Mouse (Mus musculus): ENCODE results near the gene Scel. TPM values are rescaled to one million over a fixed set of nuclear protein-coding genes. Genes with fewer than 3 reads are reported as not detected.

The Scel gene
- polyA plus RNA-seq, 1 experiment from 2014 or later, result 0.46 TPM

DNA sequence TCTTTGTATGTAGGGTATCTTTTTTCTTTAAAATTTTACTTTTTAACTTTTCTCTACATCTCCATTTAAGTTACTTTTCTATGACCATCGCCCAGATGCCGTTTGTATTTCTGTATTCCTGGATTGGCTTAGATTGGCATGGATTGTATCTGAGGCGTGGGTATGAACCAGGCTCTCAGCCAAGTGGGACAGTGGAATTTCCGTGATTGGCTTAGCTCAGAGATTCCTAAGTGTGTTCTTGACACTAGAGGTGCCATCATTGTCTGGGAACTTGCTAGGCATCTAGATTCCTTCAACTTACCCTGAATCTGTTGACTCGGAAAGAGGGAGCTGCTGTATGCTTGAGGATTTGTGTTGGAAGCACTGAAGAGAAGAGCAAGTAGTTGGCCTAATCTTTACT, 142.3 kb downstream of the Scel start:
- no peak overlapping the region for H3K27ac ChIP-seq
- no peaks in the 10 kb centered on the region for H3K9me3 ChIP-seq
- no peak overlapping the region for H3K4me3 ChIP-seq
- no peak for ATAC-seq (ENCODE audit: insufficient number of reproducible peaks, insufficient read depth, low FRiP score, low TSS enrichment)
- no peaks in the 10 kb centered on the region for H3K36me3 ChIP-seq
- H3K4me2 ChIP-seq (replicated peaks), result no peak overlapping the region
- peaks cover 13% of the 10 kb centered on the region for H3K27me3 ChIP-seq
- whole genome bisulfite sequencing, result 74% methylated on average over 5 of the region's 5 CpGs
- H3K4me1 ChIP-seq, result peaks cover 3% of the 10 kb centered on the region; the same call in 1 of the 2 replicates
- no peak overlapping the region for H3K9ac ChIP-seq

GRCm38 (mm10) chr14:103657876-103658275, 144.7 kb downstream of the Scel start:
- Histone ChIP-seq H3K27me3 (no peaks in the 10 kb centered on the region), H3K4me2 (replicated peaks) (no peak overlapping the region), H3K4me1 (no peaks in the 10 kb centered on the region), H3K4me3 (no peak overlapping the region), H3K36me3 (no peaks in the 10 kb centered on the region), H3K9ac (no peak overlapping the region), H3K9me3 (no peaks in the 10 kb centered on the region), H3K27ac (no peak overlapping the region)
- no peak for ATAC-seq (ENCODE audit: insufficient number of reproducible peaks, insufficient read depth, low FRiP score, low TSS enrichment)
- 66% methylated on average over 4 of the region's 4 CpGs for WGBS

Small RNAs within 50 kb of the gene (microRNA-seq; reads per million reads assigned to microRNA genes)
- gene Gm22877, result not detected

Other genes with a start within 250 kb of the Scel start
- gene Mycbp2, start 166.5 kb upstream of the Scel start, polyA plus RNA-seq (2016; fragmentation: Nextera tagmentation; extraction: Ambion mirVana), result 24.5 and 28.4 TPM in 2 replicates
- 3.6 and 4.5 TPM in 2 replicates for gene Slain1, start 136.9 kb downstream of the Scel start, polyA plus RNA-seq (2016; fragmentation: Nextera tagmentation; extraction: Ambion mirVana)